In genomic region chr19:58254172-58254571, GRCm38 (mm10) we compare ENCODE assay signal across 34 mouse cellular contexts.
"Had no signal": no experiment of that assay in that cellular context is flagged by ENCODE, and none has a peak within 500 bp of the region (broad histone marks: within the 10 kb centered on the region; RNA-seq: fewer than 3 reads in every experiment).

No protein-coding gene starts in this region.

- H3K4me2 ChIP-seq: heart, embryonic 11.5 days; heart, embryonic 12.5 days; heart, embryonic 13.5 days; heart, embryonic 15.5 days; hindbrain, embryonic 12.5 days; hindbrain, embryonic 13.5 days; hindbrain, embryonic 14.5 days; hindbrain, embryonic 15.5 days; intestine, embryonic 15.5 days; kidney, embryonic 15.5 days had no signal

- H3K4me3 ChIP-seq: heart, embryonic 12.5 days; heart, embryonic 13.5 days; heart, embryonic 15.5 days; hindbrain, embryonic 10.5 days; hindbrain, embryonic 12.5 days; hindbrain, embryonic 13.5 days; hindbrain, embryonic 15.5 days; intestine, embryonic 15.5 days; kidney, embryonic 15.5 days; layer of hippocampus, adult 2 months; left cerebral cortex, adult 2 months had no signal

- ATAC-seq: hindbrain, embryonic 16.5 days; hindbrain, postnatal 0 days; inflammation-experienced regulatory T-cells, adult 6 months; intestine, embryonic 15.5 days; intestine, embryonic 16.5 days had no signal

- H3K36me3 ChIP-seq: heart, embryonic 12.5 days; heart, embryonic 13.5 days; heart, embryonic 15.5 days; hindbrain, embryonic 10.5 days; hindbrain, embryonic 15.5 days; intestine, embryonic 15.5 days; kidney, embryonic 15.5 days had no signal

- DNase-seq: heart, postnatal 10 days; heart, postnatal 14 days; heart, postnatal 36 days; heart, postnatal 4 days; kidney, adult 11 months; kidney, adult 18-20 months; kidney, adult 2 months; kidney, adult 8-10 months; kidney, adult 9 months; kidney, postnatal 10 days; kidney, postnatal 14 days; kidney, postnatal 25 days; kidney, postnatal 36 days; kidney, postnatal 4 days; layer of hippocampus, adult 9-11 months; layer of hippocampus, postnatal 36 days had no signal

- H3K27me3 ChIP-seq: hindbrain, embryonic 12.5 days; hindbrain, embryonic 13.5 days; hindbrain, embryonic 15.5 days; intestine, embryonic 15.5 days; kidney, embryonic 15.5 days had no signal

- H3K4me1 ChIP-seq: hindbrain, embryonic 12.5 days; hindbrain, embryonic 15.5 days; intestine, embryonic 15.5 days; kidney, embryonic 15.5 days had no signal

- H3K27ac ChIP-seq: heart, embryonic 13.5 days; heart, embryonic 15.5 days; hindbrain, embryonic 10.5 days; hindbrain, embryonic 12.5 days; hindbrain, embryonic 13.5 days; hindbrain, embryonic 14.5 days; hindbrain, embryonic 15.5 days; hindbrain, postnatal 0 days; intestine, embryonic 15.5 days; kidney, embryonic 15.5 days; kidney, postnatal 0 days; layer of hippocampus, adult 2 months; left cerebral cortex, adult 2 months had no signal

- H3K9ac ChIP-seq: heart, embryonic 12.5 days; heart, embryonic 13.5 days; heart, embryonic 15.5 days; hindbrain, embryonic 12.5 days; hindbrain, embryonic 13.5 days; hindbrain, embryonic 14.5 days; hindbrain, embryonic 15.5 days; intestine, embryonic 15.5 days; kidney, embryonic 15.5 days had no signal

- H3K9me3 ChIP-seq: heart, embryonic 12.5 days; heart, embryonic 13.5 days; heart, embryonic 15.5 days; hindbrain, embryonic 10.5 days; hindbrain, embryonic 12.5 days; hindbrain, embryonic 13.5 days; hindbrain, embryonic 15.5 days; intestine, embryonic 15.5 days; kidney, embryonic 15.5 days had no signal
